Mouse (Mus musculus) liver, embryonic 15.5 days (tissue): ENCODE data around the gene Pum3. TPM values are rescaled to one million over a fixed set of nuclear protein-coding genes. Genes with fewer than 3 reads are reported as not detected.

Source experiments
- ATAC-seq: fragments of 200-750 bp; cut with Nextera tagmentation; 2 replicates; pipeline ENCODE4 v1.8.0; 2017; ENCODE audit warnings: moderate number of reproducible peaks, mild to moderate bottlenecking, moderate library complexity; ENCODE audit not compliant: insufficient read depth
- H3K27ac ChIP-seq: fragments of 300-500 bp; sonication (generic); replicated peaks from 2 replicates; pipeline ENCODE4 v1.5.1; 2015; ENCODE audit warnings: mild to moderate bottlenecking, inconsistent platforms
- H3K27me3 ChIP-seq: fragments of 300-500 bp; sonication (generic); 2 replicates; pipeline ENCODE4 v1.6.1; 2015; ENCODE audit warnings: mild to moderate bottlenecking, inconsistent platforms
- H3K36me3 ChIP-seq: fragments of 300-500 bp; sonication (generic); replicated peaks from 2 replicates; pipeline ENCODE4 v1.6.1; 2015; ENCODE audit warnings: moderate library complexity, mild to moderate bottlenecking, inconsistent platforms
- H3K4me1 ChIP-seq: fragments of 300-500 bp; sonication (generic); replicated peaks from 2 replicates; pipeline ENCODE4 v1.6.1; 2015; ENCODE audit warnings: inconsistent platforms
- H3K4me2 ChIP-seq: fragments of 300-500 bp; sonication (generic); 2 replicates; pipeline ENCODE4 v1.6.1; 2015; ENCODE audit warnings: moderate library complexity, mild to moderate bottlenecking, inconsistent platforms
- H3K4me3 ChIP-seq: fragments of 300-500 bp; sonication (generic); replicated peaks from 2 replicates; pipeline ENCODE4 v1.5.1; 2015; ENCODE audit warnings: mild to moderate bottlenecking, inconsistent platforms
- H3K9ac ChIP-seq: fragments of 300-500 bp; sonication (generic); 2 replicates; pipeline ENCODE4 v1.6.1; 2015; ENCODE audit warnings: moderate library complexity, mild to moderate bottlenecking, inconsistent platforms
- H3K9me3 ChIP-seq: fragments of 300-500 bp; sonication (generic); replicated peaks from 2 replicates; pipeline ENCODE4 v1.6.1; 2016; ENCODE audit warnings: inconsistent platforms
- WGBS: fragments of 180-500 bp; shearing (Covaris S2); methylation state at CpG from one replicate; pipeline ENCODE4 v1.1.7; 2015; ENCODE audit warnings: mixed read lengths; ENCODE audit not compliant: insufficient replicate concordance; 5-methylcytosine and 5-hydroxymethylcytosine counted together
- polyA plus RNA-seq: library from polyadenylated mRNA; unstranded; fragments of >200 nt; fragmentation: Nextera tagmentation; extraction: Ambion mirVana; gene quantifications from 2 replicates; pipeline ENCODE4 v1.2.1, GENCODE M21; 2015

Gene Pum3
- polyA plus RNA-seq: 23.9 and 32.2 TPM in 2 replicates

- WGBS: under 1% methylated on average over 40 of the region's 40 CpGs
- Histone ChIP-seq H3K27me3 (no peaks in the 10 kb centered on the region), H3K27ac (peak within 1 kb of the TSS; percentile 83), H3K36me3 (peaks cover 13% of the 10 kb centered on the region), H3K4me3 (peak within 1 kb of the TSS; percentile 92), H3K9me3 (no peaks in the 10 kb centered on the region), H3K9ac (peak within 1 kb of the TSS; percentile 64), H3K4me2 (peak within 1 kb of the TSS; percentile 87), H3K4me1 (peaks cover 30% of the 10 kb centered on the region)
- ATAC-seq: peak; percentile 97
These were observed at the start of gene Pum3 for GRCm38 (mm10) chr19:27429745-27430251. Gene Pum3 (minus strand): TSS chr19:27429825.

- H3K4me3 ChIP-seq: no peak overlapping the region
- 53% methylated on average over 4 of the region's 4 CpGs for WGBS
- H3K9me3 ChIP-seq: no peaks in the 10 kb centered on the region
- no peak overlapping the region for H3K4me2 ChIP-seq
- no peak overlapping the region for H3K27ac ChIP-seq
- ATAC-seq: no peak
- no peaks in the 10 kb centered on the region for H3K36me3 ChIP-seq
- H3K27me3 ChIP-seq: no peaks in the 10 kb centered on the region
- H3K4me1 ChIP-seq: no peaks in the 10 kb centered on the region
- H3K9ac ChIP-seq: no peak overlapping the region
These were observed 37.1 kb upstream of the Pum3 start for GRCm38 (mm10) chr19:27466691-27467090.

- H3K4me2 ChIP-seq: no peak overlapping the region
- no peak overlapping the region for H3K9ac ChIP-seq
- no peak for ATAC-seq
- H3K27ac ChIP-seq: no peak overlapping the region
- no peak overlapping the region for H3K4me3 ChIP-seq
- H3K4me1 ChIP-seq: no peaks in the 10 kb centered on the region
- 40% methylated on average over 4 of the region's 4 CpGs for WGBS
- H3K27me3 ChIP-seq: no peaks in the 10 kb centered on the region
- H3K36me3 ChIP-seq: no peaks in the 10 kb centered on the region
- H3K9me3 ChIP-seq: no peaks in the 10 kb centered on the region
These were observed 33.0 kb upstream of the Pum3 start for GRCm38 (mm10) chr19:27462656-27463055.

DNA sequence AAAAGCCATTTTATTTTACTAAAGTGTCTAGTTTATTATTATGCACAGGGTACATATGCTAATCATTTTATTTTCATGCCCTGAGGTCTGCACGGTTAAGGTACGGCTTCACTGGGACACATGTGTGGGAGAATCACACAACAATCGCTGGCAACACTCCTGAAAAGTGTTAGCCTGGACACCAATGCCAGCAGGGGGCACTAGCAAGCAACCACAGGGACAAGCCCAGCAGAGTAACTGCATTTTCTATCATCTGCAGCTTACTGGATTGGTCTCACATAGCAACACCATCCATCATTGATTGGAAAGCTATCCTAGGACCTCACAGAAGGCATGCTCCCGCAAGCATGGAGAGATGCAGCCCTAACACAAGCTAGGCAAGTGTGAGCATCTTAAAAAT lies 20.8 kb upstream of the Pum3 start:
- Histone ChIP-seq H3K4me1 (no peaks in the 10 kb centered on the region), H3K27me3 (no peaks in the 10 kb centered on the region), H3K9me3 (no peaks in the 10 kb centered on the region), H3K4me3 (no peak overlapping the region), H3K4me2 (no peak overlapping the region), H3K9ac (no peak overlapping the region), H3K27ac (no peak overlapping the region), H3K36me3 (no peaks in the 10 kb centered on the region)
- 42% methylated on average over 4 of the region's 4 CpGs for WGBS
- ATAC-seq: no peak

GRCm38 (mm10) chr19:27447515-27447914 lies 17.9 kb upstream of the Pum3 start:
- no peak overlapping the region for H3K4me2 ChIP-seq
- no peaks in the 10 kb centered on the region for H3K36me3 ChIP-seq
- no peak overlapping the region for H3K9ac ChIP-seq
- WGBS: 23% methylated on average over 7 of the region's 7 CpGs
- no peaks in the 10 kb centered on the region for H3K9me3 ChIP-seq
- no peak overlapping the region for H3K27ac ChIP-seq
- H3K4me1 ChIP-seq: no peaks in the 10 kb centered on the region
- H3K27me3 ChIP-seq: no peaks in the 10 kb centered on the region
- H3K4me3 ChIP-seq: no peak overlapping the region
- ATAC-seq: no peak

GRCm38 (mm10) chr19:27441106-27441505 lies 11.5 kb upstream of the Pum3 start:
- Histone ChIP-seq H3K9ac (no peak overlapping the region), H3K4me3 (no peak overlapping the region), H3K27ac (no peak overlapping the region), H3K4me2 (no peak overlapping the region), H3K4me1 (no peaks in the 10 kb centered on the region), H3K9me3 (no peaks in the 10 kb centered on the region), H3K27me3 (no peaks in the 10 kb centered on the region), H3K36me3 (no peaks in the 10 kb centered on the region)
- 65% methylated on average over 5 of the region's 5 CpGs for WGBS
- ATAC-seq: no peak

GRCm38 (mm10) chr19:27437982-27438652 lies 8.5 kb upstream of the Pum3 start:
- Histone ChIP-seq H3K4me3 (no peak overlapping the region), H3K9me3 (no peaks in the 10 kb centered on the region), H3K4me2 (no peak overlapping the region), H3K9ac (no peak overlapping the region), H3K36me3 (no peaks in the 10 kb centered on the region), H3K27me3 (no peaks in the 10 kb centered on the region), H3K4me1 (no peaks in the 10 kb centered on the region), H3K27ac (no peak overlapping the region)
- WGBS: 54% methylated on average over 10 of the region's 10 CpGs
- no peak for ATAC-seq

GRCm38 (mm10) chr19:27430406-27430805 lies 781 bp upstream of the Pum3 start:
- Histone ChIP-seq H3K4me2 (peak overlapping the region; percentile 87), H3K27me3 (no peaks in the 10 kb centered on the region), H3K9me3 (no peaks in the 10 kb centered on the region), H3K4me3 (peak overlapping the region; percentile 92), H3K36me3 (peaks cover 7% of the 10 kb centered on the region), H3K9ac (peak overlapping the region; percentile 64), H3K4me1 (peaks cover 30% of the 10 kb centered on the region), H3K27ac (peak overlapping the region; percentile 83)
- ATAC-seq: no peak
- under 1% methylated on average over 10 of the region's 10 CpGs for WGBS

- Histone ChIP-seq H3K4me3 (peak overlapping the region; percentile 92), H3K4me2 (peak overlapping the region; percentile 87), H3K9ac (peak overlapping the region; percentile 59), H3K27me3 (no peaks in the 10 kb centered on the region), H3K4me1 (peaks cover 30% of the 10 kb centered on the region), H3K27ac (peak overlapping the region; percentile 61; the same call in 1 of the 2 replicates), H3K36me3 (peaks cover 18% of the 10 kb centered on the region), H3K9me3 (no peaks in the 10 kb centered on the region)
- ATAC-seq: no peak; the same call in none of the 2 replicates
- 0% methylated on average over 16 of the region's 16 CpGs for WGBS
These were observed 344 bp downstream of the Pum3 start for GRCm38 (mm10) chr19:27429281-27429680.

GRCm38 (mm10) chr19:27427865-27428264 lies 1.8 kb downstream of the Pum3 start:
- no peak overlapping the region for H3K27ac ChIP-seq
- peaks cover 30% of the 10 kb centered on the region for H3K4me1 ChIP-seq
- WGBS: 56% methylated on average over 2 of the region's 2 CpGs
- ATAC-seq: no peak
- H3K4me2 ChIP-seq: peak overlapping the region; percentile 87; the same call in 1 of the 2 replicates
- no peaks in the 10 kb centered on the region for H3K9me3 ChIP-seq
- H3K4me3 ChIP-seq: no peak overlapping the region
- H3K36me3 ChIP-seq: peaks cover 31% of the 10 kb centered on the region
- H3K27me3 ChIP-seq: no peaks in the 10 kb centered on the region
- no peak overlapping the region for H3K9ac ChIP-seq

DNA sequence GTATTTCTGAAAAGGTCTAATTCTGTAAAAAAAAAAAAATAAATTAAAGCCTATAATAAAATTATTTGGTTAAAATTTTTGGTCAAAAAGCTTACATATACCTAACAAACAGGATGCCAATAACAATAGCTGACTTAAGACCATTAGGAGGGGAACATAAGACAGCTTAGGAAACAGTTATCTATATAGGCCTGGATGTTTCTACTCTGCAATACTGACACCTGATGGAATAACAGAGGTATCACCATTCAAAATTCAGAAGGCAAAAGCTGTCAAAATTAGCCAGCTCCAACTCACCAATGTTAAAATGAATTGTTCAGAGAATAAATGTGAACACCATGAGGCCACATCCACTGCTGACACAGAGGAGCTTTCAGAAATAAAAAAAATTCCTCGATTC lies 3.2 kb downstream of the Pum3 start:
- Histone ChIP-seq H3K4me2 (no peak overlapping the region), H3K36me3 (peaks cover 44% of the 10 kb centered on the region), H3K27ac (no peak overlapping the region), H3K9ac (no peak overlapping the region), H3K27me3 (no peaks in the 10 kb centered on the region), H3K9me3 (no peaks in the 10 kb centered on the region), H3K4me1 (peaks cover 30% of the 10 kb centered on the region), H3K4me3 (no peak overlapping the region)
- WGBS: 64% methylated on average over 1 of the region's 1 CpGs
- no peak for ATAC-seq
